Mouse (Mus musculus) olfactory bulb, adult 2 months (tissue): ENCODE measurements around the gene Rgs9bp.

Source experiments
- CTCF ChIP-seq: fragments of 200-500 bp; IDR thresholded peaks from 2 replicates; pipeline ENCODE4 v1.5.1; 2012; ENCODE audit warnings: low read depth, mild to moderate bottlenecking, low read length, moderate library complexity; ENCODE audit not compliant: insufficient read depth
- POLR2A ChIP-seq: fragments of 200-500 bp; IDR thresholded peaks from 2 replicates; pipeline ENCODE4 v1.6.1; 2012; ENCODE audit warnings: mild to moderate bottlenecking, low read depth, low read length, moderate library complexity; ENCODE audit not compliant: insufficient read depth

DNA sequence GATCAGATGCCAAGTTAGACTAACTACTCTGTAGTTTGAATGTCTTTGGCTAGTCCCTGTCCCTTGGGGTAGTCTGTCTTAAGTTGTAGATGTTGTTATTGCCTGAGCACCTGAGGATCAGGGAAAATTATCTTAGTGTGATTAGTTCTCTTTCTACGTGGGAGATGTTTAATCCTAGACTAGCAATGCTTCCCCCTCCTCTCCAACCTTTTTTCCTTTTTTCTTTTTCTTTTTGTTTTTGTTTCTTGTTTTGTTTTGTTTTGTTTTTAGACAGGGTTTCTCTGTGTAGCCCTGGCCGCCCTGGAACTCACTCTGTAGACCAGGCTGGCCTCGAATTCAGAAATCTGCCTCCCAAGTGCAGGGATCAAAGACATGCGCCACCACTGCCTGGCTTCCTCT, 29.2 kb downstream of the Rgs9bp start, which contains the start of gene Nudt19:
- no peak for TF ChIP-seq CTCF
- TF ChIP-seq POLR2A = no peak
